Mouse (Mus musculus) kidney, postnatal 10 days (tissue): ENCODE measurements around the gene Galnt14.

Source experiments
- DNase-seq: peaks from one replicate; pipeline ENCODE4 v3.0.0; 2021; ENCODE audit warnings: mixed read lengths

The Galnt14 gene

GRCm38 (mm10) chr17:73710042-73710911 is at the start of gene Galnt14:
Galnt14 (minus strand) TSS chr17:73710453.
- DNase-seq = peak; percentile 85

GRCm38 (mm10) chr17:73743681-73744311 is 33.5 kb upstream of the Galnt14 start:
- DNase-seq = peak; percentile 87

- peak; percentile 50 for DNase-seq
These were observed 13.8 kb upstream of the Galnt14 start for GRCm38 (mm10) chr17:73723885-73724682.

GRCm38 (mm10) chr17:73719021-73719748 is 8.9 kb upstream of the Galnt14 start:
- no peak for DNase-seq

- no peak for DNase-seq
These were observed 6.4 kb upstream of the Galnt14 start for GRCm38 (mm10) chr17:73716684-73717083.

GRCm38 (mm10) chr17:73714440-73715221 is 4.4 kb upstream of the Galnt14 start:
- no peak for DNase-seq

GRCm38 (mm10) chr17:73713347-73713746 is 3.1 kb upstream of the Galnt14 start:
- DNase-seq = no peak

GRCm38 (mm10) chr17:73711919-73712318 is 1.7 kb upstream of the Galnt14 start:
- DNase-seq = peak; percentile 27

GRCm38 (mm10) chr17:73709131-73710041 is 867 bp downstream of the Galnt14 start:
- DNase-seq = peak; percentile 73

- DNase-seq = no peak
These were observed 1.8 kb downstream of the Galnt14 start for GRCm38 (mm10) chr17:73708451-73708850.

- no peak for DNase-seq
These were observed 6.7 kb downstream of the Galnt14 start for GRCm38 (mm10) chr17:73703571-73703970.

- peak; percentile 23 for DNase-seq
These were observed 9.2 kb downstream of the Galnt14 start for GRCm38 (mm10) chr17:73701016-73701415.

- no peak for DNase-seq
These were observed 10.4 kb downstream of the Galnt14 start for GRCm38 (mm10) chr17:73699881-73700280.

- no peak for DNase-seq
These were observed 15.9 kb downstream of the Galnt14 start for GRCm38 (mm10) chr17:73694206-73694952.

- DNase-seq = no peak
These were observed 22.0 kb downstream of the Galnt14 start for GRCm38 (mm10) chr17:73688261-73688660.

GRCm38 (mm10) chr17:73686292-73686691 is 24.0 kb downstream of the Galnt14 start:
- no peak for DNase-seq

GRCm38 (mm10) chr17:73684746-73685145 is 25.5 kb downstream of the Galnt14 start:
- DNase-seq = no peak

- no peak for DNase-seq
These were observed 38.3 kb downstream of the Galnt14 start for GRCm38 (mm10) chr17:73671921-73672320.

- no peak for DNase-seq
These were observed 40.2 kb downstream of the Galnt14 start for GRCm38 (mm10) chr17:73670048-73670447.

- DNase-seq = no peak
These were observed 41.3 kb downstream of the Galnt14 start for GRCm38 (mm10) chr17:73668996-73669395.
